Mouse (Mus musculus): Measurements from ENCODE around the gene Ccdc57.

GRCm38 (mm10) chr11:120812068-120812467, 120.6 kb downstream of the Ccdc57 start:
- TF ChIP-seq CTCF (IDR thresholded peaks at IDR 0.05; ENCODE audit: low read depth), result no peak
- TF ChIP-seq EP300 (optimal IDR thresholded peaks at IDR 0.05), result no peak

All from stomach, postnatal 0 days (tissue).